Mouse (Mus musculus) Patski (cell line): ENCODE results near the gene Car10. TPM values are rescaled to one million over a fixed set of nuclear protein-coding genes. Genes with fewer than 3 reads are reported as not detected.
A peak's percentile ranks its signal among the peaks of the same experiment; 100 is the strongest.

Source experiments
- ATAC-seq: fragments of 100-300 bp; one replicate; pipeline ENCODE4 v1.8.0; 2021
- CTCF ChIA-PET: fragments of 350-600 bp; sonication (Branson Sonifier 250); formaldehyde crosslinking; loops from one replicate; lab custom pipeline; 2022; ENCODE audit warnings: inconsistent platforms; lab: Charles Lee
- POLR2A ChIA-PET: fragments of 350-600 bp; sonication (Branson Sonifier 250); formaldehyde crosslinking; loops from one replicate; lab custom pipeline; 2022; ENCODE audit warnings: antibody characterized with exemption, inconsistent platforms; lab: Charles Lee
- DNase-seq: peaks from one replicate; pipeline ENCODE4 v3.0.0-alpha.2; 2011; ENCODE audit warnings: low read depth, low spot score
- H3K27me3 ChIP-seq: fragments of 371-371 bp; one replicate; pipeline ENCODE4 v1.5.1; 2021
- CTCF ChIP-seq: fragments of 100-300 bp; IDR thresholded peaks from one replicate; pipeline ENCODE4 v1.5.1; 2021
- in situ Hi-C: fragments of 300-500 bp; cut with MboI; formaldehyde crosslinking; loops from 3 replicates; pipeline ENCODE4 v1.11.1; 2018; ENCODE audit warnings: low pct_unique_long_range_greater_than_20kb, mixed read lengths
- polyA plus RNA-seq: library from polyadenylated mRNA; unstranded; gene quantifications from one replicate; pipeline ENCODE4 v1.2.3, GENCODE M21; 2021

Gene Car10
- polyA plus RNA-seq, 1 experiment from 2014 or later: not detected

DNA sequence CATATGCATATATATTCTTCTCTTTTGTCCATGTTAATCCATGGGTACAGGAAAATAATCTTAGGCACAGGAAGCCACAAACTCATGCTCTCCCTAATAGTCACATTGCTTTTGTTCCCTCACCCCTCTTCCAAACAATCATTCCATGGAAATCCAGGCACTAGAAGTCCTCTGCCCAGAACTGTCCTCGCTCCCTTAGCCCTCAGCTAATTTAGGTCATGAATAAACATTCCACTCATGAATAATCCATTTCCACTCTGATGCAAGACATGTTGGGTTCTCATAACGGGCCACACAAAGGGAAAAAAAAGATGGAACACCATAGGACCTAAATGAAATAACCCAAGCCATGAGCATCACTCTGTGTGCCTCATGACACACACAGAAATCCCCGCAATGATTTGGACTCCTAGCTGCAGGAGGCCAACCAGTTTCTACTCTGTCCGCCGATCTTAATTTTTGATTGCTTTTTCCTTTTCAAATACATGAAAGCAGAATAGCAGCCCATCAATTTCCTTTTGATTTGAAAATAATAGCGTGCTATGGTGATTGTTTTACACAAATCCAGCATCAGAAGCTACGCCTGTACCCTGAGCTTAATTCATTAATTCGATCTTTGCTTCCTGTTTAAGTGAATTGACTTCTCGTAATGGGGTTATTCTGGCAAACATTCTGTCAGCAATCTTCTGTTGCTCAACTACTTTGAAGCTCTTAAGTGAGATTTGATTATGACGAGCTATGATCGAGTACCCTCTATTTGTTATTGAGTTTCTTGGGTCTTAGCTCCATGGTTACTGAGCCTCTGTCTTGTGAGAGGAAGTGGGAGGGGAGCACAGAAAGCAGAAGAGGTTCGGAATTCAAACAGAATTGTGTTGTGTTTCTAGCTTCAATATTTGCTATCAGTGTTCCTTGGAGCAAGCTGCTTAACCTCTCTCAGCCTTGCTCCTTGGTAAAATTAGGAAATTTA is 350.7 kb downstream of the Car10 start:
- DNase-seq (no peak), ATAC-seq (no peak)
- peaks cover 14% of the 10 kb centered on the region for H3K27me3 ChIP-seq
- POLR2A ChIA-PET: no interaction called here
- in situ Hi-C loops: no loop called here
- CTCF ChIA-PET: interaction anchor here (1.1 kb wide), 1 partner anchor 8 kb away, joined by 3 read pairs; no protein-coding TSS in a partner anchor
- TF ChIP-seq CTCF: no peak

DNA sequence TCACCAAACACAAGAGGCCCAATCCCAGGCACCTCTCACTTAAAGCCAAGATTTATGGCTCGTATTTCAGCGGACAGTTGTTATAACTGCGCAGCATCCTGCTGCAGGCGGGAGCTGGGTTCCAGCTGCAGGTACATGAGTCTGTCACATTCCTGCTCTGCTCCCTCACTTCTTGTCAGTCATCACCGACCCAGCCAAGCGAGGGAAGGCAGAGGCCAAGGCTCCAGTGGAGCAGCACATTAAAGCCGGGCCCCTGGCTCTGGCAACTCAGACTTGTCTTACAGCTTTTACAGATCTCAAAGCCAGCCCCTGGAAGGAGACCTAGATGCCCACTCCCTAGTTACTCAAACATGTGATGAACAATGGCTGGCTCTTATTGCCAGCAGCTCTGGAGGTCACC is 352.7 kb downstream of the Car10 start:
- in situ Hi-C loops: no loop called here
- ChIA-PET CTCF (interaction anchor here (1.8 kb wide), 1 partner anchor 9 kb away, joined by 4 read pairs; no protein-coding TSS in a partner anchor), POLR2A (no interaction called here)
- no peak for TF ChIP-seq CTCF
- ATAC-seq (no peak), DNase-seq (no peak)
- H3K27me3 ChIP-seq: peaks cover 19% of the 10 kb centered on the region

DNA sequence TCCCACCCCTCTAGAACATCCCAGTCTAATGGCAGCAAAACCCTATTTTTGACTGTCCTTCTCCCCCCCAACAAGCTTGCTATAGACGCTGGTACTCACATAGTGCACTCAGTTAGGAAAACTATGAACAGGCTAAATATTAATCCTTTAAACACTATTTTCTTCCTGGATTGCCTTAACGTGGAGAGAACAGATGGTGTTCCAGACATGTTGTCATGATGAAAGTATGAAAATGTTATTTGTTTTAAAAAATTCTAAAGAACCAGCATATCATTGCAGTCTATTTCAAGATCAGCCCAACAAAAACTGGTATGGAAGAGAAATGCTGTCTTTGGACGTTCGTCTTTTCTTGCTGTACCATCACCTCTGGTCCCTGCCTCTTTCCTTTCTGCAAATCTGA is 368.4 kb downstream of the Car10 start:
- in situ Hi-C loops: no loop called here

DNA sequence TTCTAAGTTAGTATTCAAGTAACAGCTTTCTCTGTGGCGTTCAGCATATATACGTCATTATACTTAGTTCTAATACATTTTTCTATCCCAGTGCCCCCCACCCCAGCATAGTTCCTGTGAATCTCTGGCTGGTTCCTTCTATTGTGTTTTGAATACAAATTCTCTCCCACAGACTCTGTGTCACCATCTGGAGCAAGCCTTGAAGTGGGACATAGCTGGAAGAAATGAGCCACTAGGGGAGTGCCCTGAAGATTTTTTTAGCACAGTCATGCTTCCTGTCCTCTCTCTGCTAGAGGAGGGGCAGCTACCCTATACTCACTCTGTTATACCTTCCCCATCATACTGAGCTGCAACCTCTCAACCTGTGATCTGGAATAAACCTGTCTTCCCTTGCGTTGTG is 369.9 kb downstream of the Car10 start:
- no peaks in the 10 kb centered on the region for H3K27me3 ChIP-seq
- ChIA-PET CTCF (no interaction called here), POLR2A (no interaction called here)
- in situ Hi-C loops: no loop called here
- DNase-seq (no peak), ATAC-seq (no peak)
- no peak for TF ChIP-seq CTCF

More for the DNA sequence above, 368.4 kb downstream of the Car10 start:
- no peak for TF ChIP-seq CTCF
- DNase-seq (no peak), ATAC-seq (no peak)
- POLR2A ChIA-PET: no interaction called here
- no peaks in the 10 kb centered on the region for H3K27me3 ChIP-seq
- CTCF ChIA-PET: no interaction called here

DNA sequence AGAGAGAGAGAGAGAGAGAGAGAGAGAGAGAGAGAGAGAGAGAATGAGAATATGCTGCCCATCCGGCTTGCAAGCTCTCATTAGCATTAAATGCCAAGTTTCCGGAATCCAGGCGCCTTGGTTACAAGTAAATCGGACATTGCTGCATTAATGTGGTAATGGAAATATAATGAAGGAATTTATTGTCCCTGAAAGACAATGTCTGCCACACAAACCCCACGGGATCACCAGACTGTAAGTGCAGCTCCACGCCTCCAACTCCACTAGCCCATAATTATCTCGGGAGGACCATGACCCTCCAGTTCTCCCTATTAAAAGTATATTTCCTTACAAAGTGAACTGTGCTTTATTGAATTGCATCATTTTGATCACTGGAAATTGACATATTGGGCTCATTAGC is 372.9 kb downstream of the Car10 start:
- POLR2A ChIA-PET: no interaction called here
- no peak for TF ChIP-seq CTCF
- ATAC-seq (no peak), DNase-seq (no peak)
- CTCF ChIA-PET: no interaction called here
- in situ Hi-C loops: loop anchor here (10.0 kb wide), 1 partner anchor 326 kb away; no protein-coding TSS in a partner anchor
- H3K27me3 ChIP-seq: no peaks in the 10 kb centered on the region

DNA sequence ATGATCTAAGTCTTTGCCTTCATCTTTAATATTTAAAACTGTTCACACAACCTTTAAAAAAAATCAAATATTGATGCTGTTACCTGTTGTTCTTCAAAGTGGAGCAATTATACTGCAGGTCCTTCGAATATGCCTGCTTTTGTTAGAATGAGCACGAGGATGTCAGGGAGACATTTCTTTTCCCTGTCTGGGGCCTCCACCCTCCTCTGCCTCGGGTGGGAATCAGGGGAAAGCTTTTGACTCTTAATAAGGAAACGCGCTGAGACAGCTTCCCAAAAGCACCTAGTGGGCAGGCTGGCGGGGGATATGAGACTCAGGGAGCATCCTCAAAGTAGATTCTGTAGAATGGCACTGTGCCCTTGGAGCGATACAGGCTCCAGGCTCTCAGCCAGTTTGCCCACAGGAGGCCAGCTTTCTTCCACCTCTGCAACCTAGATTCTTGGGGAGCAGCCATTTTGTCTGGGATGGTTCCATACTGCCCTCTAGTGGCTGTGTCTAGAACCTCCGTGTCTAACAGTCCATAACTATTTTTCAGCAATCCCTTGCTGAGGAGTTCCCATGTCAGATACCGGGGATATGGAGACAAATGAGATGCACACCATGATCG is 373.8 kb downstream of the Car10 start:
- CTCF ChIA-PET: interaction anchor here (0.9 to 1.0 kb wide), 2 partner anchors 11 to 62 kb away, joined by 3 to 4 read pairs; no protein-coding TSS in a partner anchor
- peak; percentile 44 for ATAC-seq

DNA sequence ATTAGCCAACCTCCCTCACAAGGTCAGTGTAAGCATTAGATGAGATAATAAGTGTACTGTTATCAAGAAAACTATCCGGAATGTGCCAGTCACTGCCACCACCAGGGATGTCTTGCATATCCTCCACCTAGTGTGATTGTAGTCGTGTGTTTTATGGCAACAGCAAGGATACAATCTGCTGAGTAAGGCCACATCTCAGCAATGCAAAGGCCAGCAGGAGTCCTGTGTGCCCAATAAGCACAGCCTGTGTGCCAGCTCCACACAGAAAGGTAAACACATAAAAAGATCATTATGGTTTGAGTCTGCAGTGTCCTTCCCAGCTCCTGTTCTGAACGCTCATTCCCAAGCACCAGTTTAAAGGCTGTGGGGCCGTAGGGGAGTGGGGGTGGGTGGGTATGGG is 386.8 kb downstream of the Car10 start:
- no peaks in the 10 kb centered on the region for H3K27me3 ChIP-seq
- no peak for TF ChIP-seq CTCF
- ChIA-PET POLR2A (no interaction called here), CTCF (no interaction called here)
- DNase-seq: no peak
- no peak for ATAC-seq
- in situ Hi-C loops: no loop called here

More for the DNA sequence above, 373.8 kb downstream of the Car10 start:
- H3K27me3 ChIP-seq: no peaks in the 10 kb centered on the region
- POLR2A ChIA-PET: no interaction called here
- in situ Hi-C loops: loop anchor here (10.0 kb wide), 1 partner anchor 327 kb away; no protein-coding TSS in a partner anchor
- peak; percentile 76 for TF ChIP-seq CTCF
- no peak for DNase-seq

DNA sequence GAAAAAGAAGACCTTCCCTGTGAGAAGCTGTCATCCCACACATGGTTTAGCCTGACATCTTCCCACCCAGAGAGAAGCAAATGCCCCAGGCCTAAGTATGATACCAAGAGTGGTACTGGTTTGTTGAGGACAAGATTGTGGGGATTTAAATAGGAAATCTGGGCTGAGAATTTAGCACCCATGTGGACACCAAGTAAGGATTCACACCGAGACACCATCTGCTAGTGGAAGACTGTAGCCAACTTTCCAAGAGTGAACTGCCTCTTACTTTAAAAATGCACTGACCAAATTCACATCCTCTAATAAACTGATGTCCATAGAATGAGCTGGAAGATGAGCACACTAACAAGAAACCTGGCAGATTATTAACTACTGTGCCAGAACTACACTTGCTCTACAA is 389.2 kb downstream of the Car10 start:
- in situ Hi-C loops: no loop called here
- CTCF ChIA-PET: no interaction called here
- TF ChIP-seq CTCF: no peak
- DNase-seq (no peak), ATAC-seq (no peak)
- no peaks in the 10 kb centered on the region for H3K27me3 ChIP-seq
- POLR2A ChIA-PET: no interaction called here

DNA sequence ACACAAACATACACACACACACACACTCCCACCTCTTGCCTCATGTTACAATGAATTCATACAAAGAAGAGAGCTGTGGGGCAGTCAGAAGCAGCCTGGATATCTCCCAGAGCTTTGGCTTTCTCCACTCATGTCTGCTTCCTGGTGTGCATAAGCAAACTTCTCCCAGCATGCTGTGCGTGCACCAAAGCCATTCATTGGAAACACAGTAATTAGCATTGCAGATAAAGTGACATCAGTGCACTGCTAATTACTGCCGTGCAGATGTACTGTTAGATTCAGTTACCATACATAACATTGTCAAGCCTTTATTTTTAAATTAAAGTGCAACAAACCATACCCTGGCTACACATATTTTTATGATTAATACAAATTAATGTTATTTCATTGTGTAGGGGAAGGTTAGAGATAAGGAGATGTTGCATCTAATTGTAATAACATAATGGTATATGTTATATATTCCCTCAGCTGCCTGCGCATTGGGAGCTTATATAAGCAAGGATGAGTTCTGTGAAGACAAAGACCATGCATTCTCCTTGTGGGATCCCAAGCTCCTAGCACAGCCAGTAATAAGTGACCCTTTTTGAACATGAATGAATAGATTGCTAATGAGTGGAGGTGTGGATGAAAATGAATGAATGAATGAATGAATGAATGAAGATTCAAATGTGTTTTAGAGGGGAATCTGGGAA is 390.2 kb downstream of the Car10 start:
- no peak for TF ChIP-seq CTCF
- no peaks in the 10 kb centered on the region for H3K27me3 ChIP-seq
- ATAC-seq (no peak), DNase-seq (no peak)
- CTCF ChIA-PET: no interaction called here
- in situ Hi-C loops: no loop called here
- POLR2A ChIA-PET: no interaction called here

DNA sequence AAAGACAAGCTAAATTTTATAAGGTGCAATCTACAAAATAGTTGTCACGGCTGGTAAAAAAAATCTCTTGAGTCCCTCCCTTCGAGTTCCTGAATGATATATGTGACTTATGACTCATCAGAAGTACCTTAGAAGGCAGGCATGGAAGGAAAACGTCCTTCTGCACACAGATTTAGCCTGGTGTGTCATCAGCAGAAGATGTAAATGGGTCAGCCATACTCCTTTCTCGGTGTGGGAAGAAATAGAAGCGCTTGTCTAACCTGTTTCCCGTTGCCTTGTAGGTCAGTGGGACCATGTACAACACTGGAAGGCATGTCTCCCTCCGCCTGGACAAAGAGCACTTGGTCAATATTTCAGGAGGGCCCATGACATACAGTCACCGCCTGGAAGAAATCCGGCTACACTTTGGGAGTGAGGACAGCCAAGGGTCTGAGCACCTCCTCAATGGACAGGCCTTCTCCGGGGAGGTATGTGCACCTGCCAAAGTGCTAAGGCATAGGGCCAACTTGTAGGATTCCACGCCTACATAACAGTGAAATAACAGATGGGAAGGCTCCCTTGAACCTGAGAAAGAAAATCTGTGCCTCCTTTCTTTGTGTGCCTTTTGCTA is 392.5 kb downstream of the Car10 start:
- H3K27me3 ChIP-seq: no peaks in the 10 kb centered on the region
- ATAC-seq (no peak), DNase-seq (no peak)
- in situ Hi-C loops: no loop called here
- POLR2A ChIA-PET: no interaction called here
- CTCF ChIA-PET: no interaction called here
- TF ChIP-seq CTCF: no peak
